Mouse (Mus musculus) midbrain, embryonic 14.5 days (tissue): ENCODE measurements around the gene Tmem88b. TPM values are rescaled to one million over a fixed set of nuclear protein-coding genes. Genes with fewer than 3 reads are reported as not detected.

Experiments used
- ATAC-seq: fragments of 200-750 bp; cut with Nextera tagmentation; 2 replicates; pipeline ENCODE4 v1.8.0; 2017; ENCODE audit warnings: moderate number of reproducible peaks, moderate library complexity; ENCODE audit not compliant: low FRiP score, low TSS enrichment
- DNase-seq: peaks from one replicate; pipeline ENCODE4 v3.0.0-alpha.2; 2015
- H3K27ac ChIP-seq: fragments of 300-500 bp; sonication (generic); replicated peaks from 2 replicates; pipeline ENCODE4 v1.5.1; 2014; ENCODE audit warnings: mild to moderate bottlenecking, low read depth, low read length, moderate library complexity
- H3K27me3 ChIP-seq: fragments of 300-500 bp; sonication (generic); 2 replicates; pipeline ENCODE4 v1.6.1; 2014; ENCODE audit warnings: low read length, control low read depth, mixed read lengths; ENCODE audit not compliant: control insufficient read depth, insufficient read depth
- H3K36me3 ChIP-seq: fragments of 300-500 bp; sonication (generic); 2 replicates; pipeline ENCODE4 v1.6.1; 2014; ENCODE audit warnings: low read length, control low read depth; ENCODE audit not compliant: control insufficient read depth, insufficient read depth
- H3K4me1 ChIP-seq: fragments of 300-500 bp; sonication (generic); 2 replicates; pipeline ENCODE4 v1.6.1; 2014; ENCODE audit warnings: mild to moderate bottlenecking, antibody characterized with exemption, low read length, control low read depth; ENCODE audit not compliant: control insufficient read depth, insufficient read depth
- H3K4me2 ChIP-seq: fragments of 300-500 bp; sonication (generic); 2 replicates; pipeline ENCODE4 v1.6.1; 2014; ENCODE audit warnings: mild to moderate bottlenecking, low read length, moderate library complexity
- H3K4me3 ChIP-seq: fragments of 300-500 bp; sonication (generic); replicated peaks from 2 replicates; pipeline ENCODE4 v1.5.1; 2014; ENCODE audit warnings: low read depth, low read length
- H3K9ac ChIP-seq: fragments of 300-500 bp; sonication (generic); replicated peaks from 2 replicates; pipeline ENCODE4 v1.6.1; 2014; ENCODE audit warnings: mild to moderate bottlenecking, low read length, moderate library complexity
- H3K9me3 ChIP-seq: fragments of 300-500 bp; sonication (generic); 2 replicates; pipeline ENCODE4 v1.6.1; 2016; ENCODE audit warnings: low read length, control low read depth, mixed read lengths; ENCODE audit not compliant: control insufficient read depth
- WGBS: fragments of 180-500 bp; shearing (Covaris S2); extraction: QIAGEN DNeasy Blood & Tissue Kit; methylation state at CpG from one replicate; pipeline ENCODE4 v1.1.7; 2014; 5-methylcytosine and 5-hydroxymethylcytosine counted together
- polyA plus RNA-seq: library from polyadenylated mRNA; unstranded; fragments of >200 nt; fragmentation: Nextera tagmentation; extraction: Ambion mirVana; gene quantifications from 2 replicates; pipeline ENCODE4 v1.2.1, GENCODE M21; 2014

Tmem88b gene
- polyA plus RNA-seq, 1 experiment from 2014 or later = 0.51 TPM

DNA sequence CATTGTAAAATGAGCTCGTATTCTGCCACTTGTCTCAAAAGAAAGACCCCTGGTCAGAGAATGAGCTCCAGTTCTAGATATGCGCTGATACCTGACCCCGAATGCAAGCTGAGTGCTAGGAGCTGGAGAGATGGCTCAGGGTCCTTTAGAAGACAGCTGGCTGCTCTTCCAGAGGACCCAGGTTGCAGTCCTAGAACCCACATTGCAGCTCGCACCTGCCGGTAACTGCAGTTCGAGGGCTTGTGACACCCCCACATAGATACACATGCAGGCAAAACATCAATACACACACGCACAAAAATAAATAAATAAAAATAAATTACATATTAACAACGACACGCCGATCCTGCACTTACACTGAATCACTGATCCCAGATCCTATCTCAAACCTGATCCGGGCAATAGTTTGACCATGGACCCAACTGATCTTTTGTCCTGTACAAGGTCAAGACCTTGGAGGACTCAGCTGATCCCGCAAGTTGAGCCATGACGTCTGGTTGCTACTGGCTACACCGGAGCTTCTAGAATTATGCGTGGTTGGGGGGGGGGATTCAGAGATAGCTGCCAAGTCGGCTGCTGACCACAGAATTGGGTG is 2.1 kb downstream of the Tmem88b start:
- Histone ChIP-seq H3K9ac (peak overlapping the region; percentile 82), H3K27ac (peak overlapping the region; percentile 92), H3K4me1 (no peaks in the 10 kb centered on the region; the same call in 1 of the 2 replicates), H3K4me2 (peak overlapping the region; percentile 69), H3K27me3 (no peaks in the 10 kb centered on the region), H3K4me3 (peak overlapping the region; percentile 61), H3K9me3 (no peaks in the 10 kb centered on the region), H3K36me3 (no peaks in the 10 kb centered on the region)
- no peak; the same call in 1 of the 2 replicates for ATAC-seq
- WGBS = 38% methylated on average over 16 of the region's 16 CpGs
- peak; percentile 39 for DNase-seq

DNA sequence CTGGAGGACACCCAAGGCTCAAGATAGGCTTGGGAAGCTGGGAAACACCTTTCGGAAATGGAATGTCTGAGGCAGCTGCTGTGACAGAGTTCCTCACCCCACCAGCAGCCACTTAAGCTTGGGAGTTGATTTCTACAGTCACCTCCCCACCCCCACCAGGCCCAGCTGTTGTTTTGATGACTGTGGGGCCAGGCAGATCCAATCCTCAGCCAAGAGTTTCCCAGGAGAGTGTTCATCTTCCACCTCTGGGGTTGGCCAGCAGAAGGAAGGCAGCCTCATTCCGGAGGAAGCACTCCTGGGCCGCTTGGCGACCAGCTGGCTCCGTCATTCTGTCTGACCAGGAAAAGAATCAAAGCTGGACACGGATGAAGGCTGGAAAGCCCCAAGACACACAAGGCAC is 4.8 kb downstream of the Tmem88b start:
- no peak for ATAC-seq

DNA sequence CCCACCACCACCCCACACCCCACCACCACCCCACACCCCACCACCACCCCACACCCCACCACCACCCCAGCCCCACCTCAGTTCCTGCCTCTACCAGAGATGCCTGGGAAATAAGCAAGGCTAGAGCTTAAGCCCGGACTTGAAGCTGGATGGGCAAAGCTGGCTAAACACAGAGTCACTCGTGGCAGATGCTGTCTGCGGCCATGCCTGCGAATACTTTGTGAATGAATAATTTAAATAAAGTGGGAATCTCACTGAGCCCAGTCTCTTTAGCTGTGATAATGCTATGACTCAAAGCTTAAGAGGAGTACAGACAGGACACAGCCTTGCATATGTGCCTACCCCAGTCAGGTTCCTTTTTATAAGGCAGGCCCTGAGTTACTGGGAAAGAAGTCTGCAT is 6.2 kb downstream of the Tmem88b start:
- 84% methylated on average over 4 of the region's 4 CpGs for WGBS
- Histone ChIP-seq H3K4me2 (no peak overlapping the region), H3K9me3 (no peaks in the 10 kb centered on the region), H3K27me3 (peaks cover 4% of the 10 kb centered on the region; the same call in 1 of the 2 replicates), H3K9ac (no peak overlapping the region), H3K4me1 (peaks cover 6% of the 10 kb centered on the region; the same call in 1 of the 2 replicates), H3K4me3 (no peak overlapping the region), H3K36me3 (no peaks in the 10 kb centered on the region), H3K27ac (no peak overlapping the region)
- ATAC-seq (no peak), DNase-seq (no peak)

More for the DNA sequence above, 4.8 kb downstream of the Tmem88b start:
- Histone ChIP-seq H3K27me3 (no peaks in the 10 kb centered on the region), H3K4me2 (no peak overlapping the region), H3K4me1 (no peaks in the 10 kb centered on the region; the same call in 1 of the 2 replicates), H3K9ac (no peak overlapping the region), H3K27ac (no peak overlapping the region), H3K36me3 (no peaks in the 10 kb centered on the region), H3K4me3 (no peak overlapping the region), H3K9me3 (no peaks in the 10 kb centered on the region)
- WGBS = 27% methylated on average over 6 of the region's 6 CpGs
- DNase-seq = peak; percentile 19

DNA sequence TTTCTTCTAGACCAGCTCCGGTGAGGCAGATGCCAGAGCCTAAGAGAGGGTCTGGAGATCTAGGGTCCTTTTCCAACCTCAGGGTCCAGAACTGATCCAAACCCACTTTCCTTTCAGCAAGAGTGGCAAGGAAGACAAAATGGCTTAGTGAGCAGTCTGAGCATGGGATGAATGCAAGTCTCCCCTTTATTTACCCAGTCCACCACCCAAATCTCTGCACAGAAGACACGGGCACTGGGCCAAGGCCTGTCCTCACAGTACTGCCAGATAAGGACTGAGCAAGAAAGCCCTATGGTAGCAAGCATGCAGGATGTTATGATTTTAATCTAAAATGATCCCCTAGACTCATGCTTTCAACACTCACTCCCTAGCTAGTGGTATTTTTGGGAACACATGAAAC is 7.9 kb downstream of the Tmem88b start:
- ATAC-seq = no peak
- no peak overlapping the region for H3K4me3 ChIP-seq
- 83% methylated on average over 2 of the region's 2 CpGs for WGBS

DNA sequence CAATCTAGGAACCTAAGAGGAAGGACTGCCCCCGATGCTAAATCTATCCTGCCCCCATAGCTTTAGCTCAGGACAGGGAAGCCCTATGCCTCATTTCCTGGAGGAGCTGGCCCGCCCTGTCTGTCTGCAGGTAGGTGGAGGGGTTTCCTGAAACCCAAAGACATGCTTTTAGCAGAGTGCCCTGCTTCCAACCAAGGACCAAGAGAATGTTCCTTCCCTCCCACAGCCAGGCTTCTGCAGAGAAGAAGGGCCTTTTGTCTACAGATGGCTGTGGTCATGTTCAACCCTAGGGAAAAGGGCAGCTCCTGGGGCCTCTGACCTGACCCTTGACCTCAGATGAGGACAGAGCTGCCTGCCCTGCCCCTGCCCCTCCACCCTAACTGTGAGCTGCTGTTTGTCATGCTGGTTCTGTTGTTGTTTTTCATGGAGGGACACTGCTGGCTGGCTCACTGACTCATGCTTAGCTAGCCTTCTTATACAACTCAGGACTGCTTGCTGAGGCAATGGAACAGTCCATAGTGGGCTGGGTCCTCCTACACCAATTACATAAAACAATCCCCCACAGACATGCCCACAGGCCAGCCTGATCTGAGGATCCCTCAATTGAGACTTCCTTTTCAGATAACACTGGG is 8.9 kb downstream of the Tmem88b start:
- Histone ChIP-seq H3K27me3 (peaks cover 24% of the 10 kb centered on the region; the same call in 1 of the 2 replicates), H3K27ac (no peak overlapping the region), H3K36me3 (no peaks in the 10 kb centered on the region), H3K4me3 (no peak overlapping the region), H3K9ac (no peak overlapping the region), H3K4me2 (no peak overlapping the region), H3K4me1 (peaks cover 12% of the 10 kb centered on the region; the same call in 1 of the 2 replicates), H3K9me3 (no peaks in the 10 kb centered on the region)
- ATAC-seq (no peak), DNase-seq (no peak)
- WGBS = 34% methylated on average over 2 of the region's 2 CpGs

More for the DNA sequence above, 7.9 kb downstream of the Tmem88b start:
- H3K9me3 ChIP-seq = no peaks in the 10 kb centered on the region
- H3K4me1 ChIP-seq = peaks cover 12% of the 10 kb centered on the region; the same call in 1 of the 2 replicates
- peaks cover 18% of the 10 kb centered on the region; the same call in 1 of the 2 replicates for H3K27me3 ChIP-seq
- DNase-seq = no peak
- H3K9ac ChIP-seq = no peak overlapping the region
- H3K4me2 ChIP-seq = no peak overlapping the region
- H3K36me3 ChIP-seq = no peaks in the 10 kb centered on the region
- no peak overlapping the region for H3K27ac ChIP-seq

DNA sequence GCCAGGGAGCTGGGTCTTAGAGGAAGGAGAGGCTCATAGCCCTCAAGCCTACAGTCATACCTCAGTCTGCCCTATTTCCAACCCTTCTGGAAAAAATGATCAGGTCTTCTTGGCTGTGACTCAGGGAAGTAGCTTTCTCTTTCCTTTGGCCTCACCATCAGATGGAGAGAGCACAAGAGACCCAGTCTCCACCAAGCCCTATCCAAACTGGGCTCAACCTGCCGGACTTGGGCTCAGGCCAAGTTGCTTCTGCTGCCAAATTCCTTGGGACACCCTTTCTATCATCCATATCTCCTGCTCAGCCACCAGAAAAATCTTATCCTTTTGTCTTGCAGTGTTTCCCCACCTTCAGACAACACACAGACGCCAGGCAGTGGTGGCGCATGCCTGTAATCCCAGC is 9.8 kb downstream of the Tmem88b start:
- Histone ChIP-seq H3K27ac (0 out of 2 replicates have a peak overlapping the region, but pooled peaks have one; percentile 13), H3K4me3 (no peak overlapping the region), H3K36me3 (no peaks in the 10 kb centered on the region), H3K4me2 (no peak overlapping the region), H3K9me3 (no peaks in the 10 kb centered on the region), H3K27me3 (peaks cover 24% of the 10 kb centered on the region; the same call in 1 of the 2 replicates), H3K9ac (no peak overlapping the region), H3K4me1 (peaks cover 12% of the 10 kb centered on the region; the same call in 1 of the 2 replicates)
- DNase-seq (no peak), ATAC-seq (no peak)
- 83% methylated on average over 3 of the region's 3 CpGs for WGBS

DNA sequence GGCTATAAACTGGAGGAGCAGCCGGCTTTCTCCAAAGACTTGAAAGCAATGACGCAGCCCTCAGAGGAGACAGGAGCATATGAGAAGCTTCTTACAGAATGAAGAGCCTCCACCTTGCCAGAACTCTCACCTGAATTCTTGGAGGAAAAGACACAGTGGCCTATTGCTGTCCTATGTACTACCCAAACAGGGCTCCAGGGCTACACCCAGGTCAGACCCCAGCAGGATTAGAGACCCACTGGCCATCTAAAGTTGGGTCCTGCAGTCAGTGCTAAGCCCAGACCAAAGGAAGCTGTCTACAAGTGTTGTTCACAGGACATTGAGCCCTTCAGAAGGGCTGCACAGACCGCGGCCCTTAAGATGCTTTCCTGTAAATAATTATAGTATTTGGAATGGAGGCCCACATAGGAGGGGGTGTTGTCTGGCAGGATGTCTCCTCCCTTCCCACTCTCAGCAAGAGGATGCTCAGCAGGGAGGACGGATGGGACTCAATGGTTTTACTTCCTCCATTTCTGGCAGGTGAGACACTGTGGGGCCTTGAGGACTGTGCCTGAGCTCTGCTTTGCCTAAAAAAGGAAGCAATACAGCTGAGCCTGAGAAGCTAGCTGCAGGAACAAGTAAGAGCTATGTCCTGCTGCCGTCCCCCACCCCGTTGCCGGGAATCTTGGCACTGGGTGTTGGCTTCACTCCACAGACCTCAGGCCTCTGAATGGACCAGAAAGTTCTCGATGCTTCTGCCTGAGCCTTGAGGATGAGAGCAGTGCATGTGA is 10.5 kb downstream of the Tmem88b start:
- 68% methylated on average over 9 of the region's 9 CpGs for WGBS

DNA sequence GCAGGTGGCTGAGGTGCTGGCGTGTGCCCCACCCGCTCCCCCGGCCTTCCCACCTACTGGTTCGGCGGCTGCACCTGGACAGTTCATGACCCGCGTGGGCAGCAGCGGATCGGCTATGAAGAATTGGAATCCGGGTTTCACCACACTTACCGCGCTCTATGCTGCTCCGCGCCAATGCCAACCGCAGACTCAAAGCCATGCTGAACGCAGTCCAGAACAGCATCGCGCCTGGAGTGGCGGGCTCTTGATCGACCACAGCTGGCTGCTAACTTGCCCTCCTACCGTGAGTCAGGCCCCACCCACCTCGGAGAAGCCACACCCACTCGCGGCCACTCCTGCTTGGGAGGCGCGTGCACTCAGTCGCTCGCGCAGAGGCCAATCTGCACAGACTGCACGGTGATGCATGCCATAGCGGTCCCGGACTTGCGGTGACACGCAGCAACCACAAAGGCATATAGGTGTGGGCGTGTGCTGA is 11.4 kb downstream of the Tmem88b start, which contains the start of gene Vwa1:
Gene Vwa1, minus strand, starts transcription at position 419 of the 475 bp plus-strand sequence.
- H3K9ac ChIP-seq = peak within 1 kb of the TSS; percentile 52
- H3K27me3 ChIP-seq = peaks cover 24% of the 10 kb centered on the region; the same call in 1 of the 2 replicates
- no peaks in the 10 kb centered on the region for H3K36me3 ChIP-seq
- H3K27ac ChIP-seq = peak within 1 kb of the TSS; percentile 53
- WGBS = 1% methylated on average over 35 of the region's 35 CpGs
- H3K4me2 ChIP-seq = peak within 1 kb of the TSS; percentile 67
- H3K9me3 ChIP-seq = no peaks in the 10 kb centered on the region
- H3K4me1 ChIP-seq = peaks cover 19% of the 10 kb centered on the region; the same call in 1 of the 2 replicates
- H3K4me3 ChIP-seq = peak within 1 kb of the TSS; percentile 36
- ATAC-seq (peak; percentile 72), DNase-seq (peak; percentile 90)

More for the DNA sequence above, 10.5 kb downstream of the Tmem88b start:
- Histone ChIP-seq H3K4me1 (peaks cover 16% of the 10 kb centered on the region; the same call in 1 of the 2 replicates), H3K9ac (peak overlapping the region; percentile 52), H3K27me3 (peaks cover 24% of the 10 kb centered on the region; the same call in 1 of the 2 replicates), H3K27ac (peak overlapping the region; percentile 53), H3K36me3 (no peaks in the 10 kb centered on the region), H3K4me3 (peak overlapping the region; percentile 36), H3K4me2 (peak overlapping the region; percentile 67), H3K9me3 (no peaks in the 10 kb centered on the region)
- DNase-seq = peak; percentile 48
- ATAC-seq = no peak
